Mouse (Mus musculus) heart, adult 2 months (tissue): ENCODE measurements around the gene Brd2.

Source experiments
- CTCF ChIP-seq: fragments of 200-600 bp; IDR thresholded peaks from 2 replicates; pipeline ENCODE4 v1.8.1; 2022; ENCODE audit warnings: antibody characterized with exemption, mild to moderate bottlenecking, moderate library complexity
- EP300 ChIP-seq: fragments of 200-500 bp; IDR thresholded peaks from 2 replicates; pipeline ENCODE4 v1.6.1; 2011; ENCODE audit warnings: low read depth, low read length, control low read depth; ENCODE audit not compliant: insufficient read depth
- POLR2A ChIP-seq: fragments of 200-500 bp; IDR thresholded peaks from 2 replicates; pipeline ENCODE4 v1.6.1; 2011; ENCODE audit warnings: mild to moderate bottlenecking, low read depth, low read length, control low read depth; ENCODE audit not compliant: insufficient read depth

GRCm38 (mm10) chr17:34096497-34097010, 25.9 kb downstream of the Brd2 start:
- no peak for TF ChIP-seq CTCF
- TF ChIP-seq POLR2A, result no peak
- no peak for TF ChIP-seq EP300
